Mouse (Mus musculus) hindbrain, postnatal 0 days (tissue): Measurements from ENCODE around the gene Gps1. TPM values are rescaled to one million over a fixed set of nuclear protein-coding genes. Genes with fewer than 3 reads are reported as not detected.

Experiments used
- ATAC-seq: fragments of 200-750 bp; cut with Nextera tagmentation; 2 replicates; pipeline ENCODE4 v1.8.0; 2017; ENCODE audit warnings: mild to moderate bottlenecking, moderate TSS enrichment, moderate library complexity
- DNase-seq: peaks from one replicate; pipeline ENCODE4 v3.0.0-alpha.2; 2015; ENCODE audit warnings: low spot score
- H3K27ac ChIP-seq: fragments of 300-500 bp; sonication (generic); 2 replicates; pipeline ENCODE4 v1.5.1; 2014; ENCODE audit warnings: mild to moderate bottlenecking
- H3K27me3 ChIP-seq: fragments of 300-500 bp; sonication (generic); 2 replicates; pipeline ENCODE4 v1.6.1; 2014; ENCODE audit warnings: low read length, mixed read lengths; ENCODE audit not compliant: insufficient read depth
- H3K36me3 ChIP-seq: fragments of 300-500 bp; sonication (generic); 2 replicates; pipeline ENCODE4 v1.6.1; 2014; ENCODE audit warnings: low read length, mixed read lengths; ENCODE audit not compliant: insufficient read depth
- H3K4me1 ChIP-seq: fragments of 300-500 bp; sonication (generic); 2 replicates; pipeline ENCODE4 v1.6.1; 2014; ENCODE audit warnings: antibody characterized with exemption, low read length, mixed read lengths; ENCODE audit not compliant: insufficient read depth
- H3K4me2 ChIP-seq: fragments of 300-500 bp; sonication (generic); 2 replicates; pipeline ENCODE4 v1.6.1; 2014; ENCODE audit warnings: low read depth, mild to moderate bottlenecking, low read length, moderate library complexity, mixed read lengths
- H3K4me3 ChIP-seq: fragments of 300-500 bp; sonication (generic); 2 replicates; pipeline ENCODE4 v1.5.1; 2014; ENCODE audit warnings: low read length
- H3K9ac ChIP-seq: fragments of 300-500 bp; sonication (generic); replicated peaks from 2 replicates; pipeline ENCODE4 v1.6.1; 2014; ENCODE audit warnings: mild to moderate bottlenecking, low read length, moderate library complexity, mixed read lengths
- H3K9me3 ChIP-seq: fragments of 300-500 bp; sonication (generic); 2 replicates; pipeline ENCODE4 v1.6.1; 2016; ENCODE audit warnings: low read length, mixed read lengths
- CTCF ChIP-seq: IDR thresholded peaks from 2 replicates; pipeline ENCODE4 v1.5.1; 2016; ENCODE audit warnings: antibody characterized with exemption, control low read depth, low read depth
- WGBS: fragments of 180-500 bp; shearing (Covaris S2); extraction: QIAGEN DNeasy Blood & Tissue Kit; methylation state at CpG from one replicate; pipeline ENCODE4 v1.1.7; 2014; 5-methylcytosine and 5-hydroxymethylcytosine counted together
- polyA plus RNA-seq: library from polyadenylated mRNA; unstranded; fragments of >200 nt; fragmentation: Nextera tagmentation; extraction: Ambion mirVana; gene quantifications from 2 replicates; pipeline ENCODE4 v1.2.1, GENCODE M21; 2015
- total RNA-seq: library from RNA; depleted of rRNA; stranded (reverse); fragments of >200 nt; gene quantifications from 2 replicates; pipeline ENCODE4 v1.2.3, GENCODE M21; 2014

Gps1 gene
- total and polyA plus RNA-seq, 2 experiments from 2014 or later: 242 to 314 TPM

- Histone ChIP-seq H3K27me3 (no peaks in the 10 kb centered on the region), H3K27ac (no peak overlapping the region), H3K4me1 (no peaks in the 10 kb centered on the region), H3K9me3 (no peaks in the 10 kb centered on the region), H3K4me2 (no peak overlapping the region), H3K36me3 (peaks cover 45% of the 10 kb centered on the region), H3K4me3 (no peak overlapping the region), H3K9ac (no peak overlapping the region)
- ATAC-seq (no peak), DNase-seq (no peak)
- 75% methylated on average over 4 of the region's 4 CpGs for WGBS
- no peak for TF ChIP-seq CTCF
Measured at GRCm38 (mm10) chr11:120804769-120805168, 20.7 kb downstream of the Gps1 start.

- WGBS: 86% methylated on average over 7 of the region's 7 CpGs
- ATAC-seq: no peak
Measured at GRCm38 (mm10) chr11:120805375-120806298, 21.6 kb downstream of the Gps1 start.

GRCm38 (mm10) chr11:120808010-120808409 is 23.9 kb downstream of the Gps1 start:
- peaks cover 77% of the 10 kb centered on the region for H3K36me3 ChIP-seq
- no peaks in the 10 kb centered on the region for H3K4me1 ChIP-seq
- H3K4me3 ChIP-seq: no peak overlapping the region
- H3K9ac ChIP-seq: no peak overlapping the region
- no peak overlapping the region for H3K27ac ChIP-seq
- no peak for ATAC-seq
- H3K9me3 ChIP-seq: no peaks in the 10 kb centered on the region
- 92% methylated on average over 12 of the region's 12 CpGs for whole genome bisulfite sequencing
- TF ChIP-seq CTCF: no peak
- DNase-seq: no peak
- no peaks in the 10 kb centered on the region for H3K27me3 ChIP-seq
- H3K4me2 ChIP-seq: no peak overlapping the region

More at GRCm38 (mm10) chr11:120805375-120806298, 21.6 kb downstream of the Gps1 start:
- H3K9ac ChIP-seq: no peak overlapping the region
- H3K4me3 ChIP-seq: no peak overlapping the region
- peaks cover 53% of the 10 kb centered on the region for H3K36me3 ChIP-seq
- no peaks in the 10 kb centered on the region for H3K4me1 ChIP-seq
- no peak for DNase-seq
- H3K4me2 ChIP-seq: no peak overlapping the region
- H3K27me3 ChIP-seq: no peaks in the 10 kb centered on the region
- no peaks in the 10 kb centered on the region for H3K9me3 ChIP-seq
- no peak for TF ChIP-seq CTCF
- no peak overlapping the region for H3K27ac ChIP-seq

- DNase-seq (no peak), ATAC-seq (no peak)
- Histone ChIP-seq H3K9ac (no peak overlapping the region), H3K27me3 (no peaks in the 10 kb centered on the region), H3K27ac (no peak overlapping the region), H3K4me3 (no peak overlapping the region), H3K4me2 (no peak overlapping the region), H3K4me1 (no peaks in the 10 kb centered on the region), H3K9me3 (no peaks in the 10 kb centered on the region), H3K36me3 (peaks cover 100% of the 10 kb centered on the region)
- TF ChIP-seq CTCF: no peak
- 96% methylated on average over 16 of the region's 16 CpGs for WGBS
Measured at GRCm38 (mm10) chr11:120812068-120812467, 28.0 kb downstream of the Gps1 start.

GRCm38 (mm10) chr11:120817358-120817757 is 33.3 kb downstream of the Gps1 start:
- no peak for TF ChIP-seq CTCF
- H3K27me3 ChIP-seq: no peaks in the 10 kb centered on the region
- 96% methylated on average over 6 of the region's 6 CpGs for WGBS
- no peak overlapping the region for H3K4me3 ChIP-seq
- H3K4me1 ChIP-seq: peaks cover 12% of the 10 kb centered on the region
- no peak overlapping the region for H3K9ac ChIP-seq
- no peak overlapping the region for H3K4me2 ChIP-seq
- no peak overlapping the region for H3K27ac ChIP-seq
- ATAC-seq: no peak
- no peaks in the 10 kb centered on the region for H3K9me3 ChIP-seq
- DNase-seq: no peak
- peaks cover 92% of the 10 kb centered on the region for H3K36me3 ChIP-seq

- 98% methylated on average over 13 of the region's 13 CpGs for WGBS
- ATAC-seq: no peak
- peaks cover 83% of the 10 kb centered on the region for H3K36me3 ChIP-seq
- H3K9me3 ChIP-seq: no peaks in the 10 kb centered on the region
- no peak for TF ChIP-seq CTCF
- H3K9ac ChIP-seq: no peak overlapping the region
- H3K4me1 ChIP-seq: peaks cover 18% of the 10 kb centered on the region
- no peaks in the 10 kb centered on the region for H3K27me3 ChIP-seq
- no peak for DNase-seq
- no peak overlapping the region for H3K4me2 ChIP-seq
- no peak overlapping the region for H3K27ac ChIP-seq
- H3K4me3 ChIP-seq: no peak overlapping the region
Measured at GRCm38 (mm10) chr11:120818251-120818650, 34.2 kb downstream of the Gps1 start.

- H3K9ac ChIP-seq: no peak overlapping the region
- ATAC-seq: no peak
- 93% methylated on average over 6 of the region's 6 CpGs for WGBS
Measured at GRCm38 (mm10) chr11:120819556-120819955, 35.5 kb downstream of the Gps1 start.

More at GRCm38 (mm10) chr11:120819556-120819955, 35.5 kb downstream of the Gps1 start:
- H3K27ac ChIP-seq: no peak overlapping the region
- H3K9me3 ChIP-seq: no peaks in the 10 kb centered on the region
- peaks cover 18% of the 10 kb centered on the region for H3K4me1 ChIP-seq
- DNase-seq: no peak
- no peaks in the 10 kb centered on the region for H3K27me3 ChIP-seq
- H3K4me3 ChIP-seq: no peak overlapping the region
- no peak for TF ChIP-seq CTCF
- H3K4me2 ChIP-seq: no peak overlapping the region
- H3K36me3 ChIP-seq: peaks cover 70% of the 10 kb centered on the region
